In the genomic region with DNA sequence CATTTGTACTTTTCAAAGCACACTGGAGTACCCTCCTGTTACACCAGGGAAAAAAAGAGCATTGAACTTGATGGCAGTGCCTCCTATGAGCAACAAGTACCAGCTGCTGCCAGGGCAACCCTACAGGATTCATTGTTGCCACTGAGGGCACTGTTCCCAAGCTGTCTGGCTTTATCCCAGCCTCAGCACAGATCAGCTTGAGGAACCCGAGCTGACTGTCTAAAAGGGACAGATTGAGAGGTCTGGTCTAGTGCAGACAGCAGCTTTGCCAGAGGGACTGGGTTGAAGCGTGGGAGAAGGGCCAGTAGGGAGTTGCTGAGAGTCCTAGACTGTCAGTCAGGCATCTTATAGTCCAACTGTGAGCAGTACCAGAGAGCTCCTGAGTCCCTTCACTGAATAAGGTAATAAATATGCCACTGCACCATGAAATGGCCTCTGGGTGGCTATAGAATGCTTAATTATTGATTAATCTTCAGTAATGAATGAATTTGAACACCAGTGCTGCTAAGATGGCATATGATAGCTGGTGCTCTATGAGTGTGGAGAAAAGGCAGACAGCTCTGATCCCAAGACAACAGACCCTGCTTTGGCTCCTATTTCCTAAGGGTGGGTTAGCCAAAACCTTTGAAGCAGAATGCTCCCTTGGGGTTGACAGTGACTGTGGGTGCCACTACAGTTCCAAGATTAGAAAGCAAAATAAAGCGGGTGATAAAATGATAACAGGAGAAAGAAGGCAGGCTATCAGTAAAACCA, we compare ENCODE assay signal across 14 mouse cellular contexts.
DNase-seq lines count a peak whose midpoint lies in the region; ATAC-seq and TF ChIP-seq lines count a peak whose summit lies in the region.
"Had no signal": no experiment of that assay in that cellular context is flagged by ENCODE, and none has a peak within 500 bp of the region (broad histone marks: within the 10 kb centered on the region; RNA-seq: fewer than 3 reads in every experiment).

No protein-coding gene starts in this region.

- no peaks in the 10 kb centered on the region for H3K9me3 ChIP-seq in heart, embryonic 11.5 days (replicated peaks; ENCODE audit: control insufficient read depth, low read length)
- no peaks in the 10 kb centered on the region for H3K9me3 ChIP-seq in midbrain, embryonic 13.5 days
- H3K9me3 ChIP-seq: embryonic facial prominence, embryonic 12.5 days; heart, embryonic 13.5 days; liver, embryonic 13.5 days; midbrain, embryonic 12.5 days had no signal

- H3K9ac ChIP-seq in heart, embryonic 11.5 days (ENCODE audit: low read depth, low read length): no peak overlapping the region
- H3K9ac ChIP-seq in midbrain, embryonic 13.5 days (replicated peaks): no peak overlapping the region
- H3K9ac ChIP-seq: embryonic facial prominence, embryonic 12.5 days; heart, embryonic 13.5 days; liver, embryonic 13.5 days; midbrain, embryonic 12.5 days had no signal

- ATAC-seq in heart, embryonic 11.5 days (replicated peaks; ENCODE audit: insufficient number of reproducible peaks, low FRiP score, low TSS enrichment): no peak
- ATAC-seq in midbrain, embryonic 13.5 days: peak; percentile 81
- no peak for ATAC-seq in granulocyte monocyte progenitor cell, adult 5-6 weeks (replicated peaks; ENCODE audit: poor library complexity, severe bottlenecking)
- no peak for ATAC-seq in megakaryocyte progenitor cell, adult 5-6 weeks (replicated peaks; ENCODE audit: poor library complexity)

- H3K27me3 ChIP-seq in heart, embryonic 11.5 days (ENCODE audit: control insufficient read depth, insufficient read depth, low read length): no peaks in the 10 kb centered on the region
- H3K27me3 ChIP-seq in midbrain, embryonic 13.5 days: no peaks in the 10 kb centered on the region
- H3K27me3 ChIP-seq: embryonic facial prominence, embryonic 12.5 days; heart, embryonic 13.5 days; liver, embryonic 13.5 days; midbrain, embryonic 12.5 days had no signal

- no peaks in the 10 kb centered on the region for H3K36me3 ChIP-seq in heart, embryonic 11.5 days (ENCODE audit: control insufficient read depth, insufficient read depth, low read length)
- no peaks in the 10 kb centered on the region for H3K36me3 ChIP-seq in midbrain, embryonic 13.5 days
- H3K36me3 ChIP-seq: embryonic facial prominence, embryonic 12.5 days; heart, embryonic 13.5 days; liver, embryonic 13.5 days; midbrain, embryonic 12.5 days had no signal

- no peak for TF ChIP-seq CTCF in brain, embryonic 14.5 days (IDR thresholded peaks at IDR 0.05; ENCODE audit: borderline replicate concordance, extremely low read depth, insufficient read depth, insufficient read length)

- no peak for TF ChIP-seq POLR2A in brain, embryonic 14.5 days (IDR thresholded peaks at IDR 0.05; ENCODE audit: borderline replicate concordance, extremely low read depth, insufficient read depth, insufficient read length, poor library complexity, severe bottlenecking)

- H3K4me2 ChIP-seq in heart, embryonic 11.5 days: no peak overlapping the region
- no peak overlapping the region for H3K4me2 ChIP-seq in midbrain, embryonic 13.5 days (replicated peaks)
- H3K4me2 ChIP-seq: embryonic facial prominence, embryonic 12.5 days; heart, embryonic 13.5 days; liver, embryonic 13.5 days; midbrain, embryonic 12.5 days had no signal

- H3K27ac ChIP-seq in heart, embryonic 11.5 days (ENCODE audit: low read depth, low read length): no peak overlapping the region
- H3K27ac ChIP-seq in midbrain, embryonic 13.5 days: no peak overlapping the region
- H3K27ac ChIP-seq: embryonic facial prominence, embryonic 12.5 days; heart, embryonic 13.5 days; liver, embryonic 13.5 days; midbrain, embryonic 12.5 days had no signal

- peak; percentile 5 for DNase-seq in heart, postnatal 4 days
- DNase-seq in brain, embryonic 14.5 days (ENCODE audit: low read depth): peak; percentile 93
- DNase-seq in cerebellum, postnatal 10 days: peak; percentile 90 to 93
- DNase-seq in thymus, postnatal 4 days: no peak
- DNase-seq: adrenal gland, postnatal 14 days; kidney, postnatal 4 days; liver, embryonic 13.5 days had no signal

- 38% methylated on average over 3 of the region's 3 CpGs for WGBS in heart, embryonic 11.5 days (ENCODE audit: insufficient replicate concordance)
- 69% methylated on average over 3 of the region's 3 CpGs for WGBS in midbrain, embryonic 13.5 days

- peaks cover 4% of the 10 kb centered on the region for H3K4me1 ChIP-seq in heart, embryonic 11.5 days (ENCODE audit: control insufficient read depth, insufficient read depth, low read length)
- no peaks in the 10 kb centered on the region for H3K4me1 ChIP-seq in midbrain, embryonic 13.5 days (replicated peaks)
- H3K4me1 ChIP-seq: liver, embryonic 13.5 days; midbrain, embryonic 12.5 days had no signal

- no peak overlapping the region for H3K4me3 ChIP-seq in heart, embryonic 11.5 days (ENCODE audit: low read depth, low read length)
- H3K4me3 ChIP-seq in midbrain, embryonic 13.5 days (replicated peaks): no peak overlapping the region
- H3K4me3 ChIP-seq: embryonic facial prominence, embryonic 12.5 days; heart, embryonic 13.5 days; liver, embryonic 13.5 days; midbrain, embryonic 12.5 days had no signal
